Mouse (Mus musculus): ENCODE data around the gene 1110059E24Rik.
"Not testable (repeated sequence)": the region's sequence is repeated elsewhere in the genome, so short reads cannot be mapped to it uniquely, and the experiment has no call there.

Gene 1110059E24Rik

DNA sequence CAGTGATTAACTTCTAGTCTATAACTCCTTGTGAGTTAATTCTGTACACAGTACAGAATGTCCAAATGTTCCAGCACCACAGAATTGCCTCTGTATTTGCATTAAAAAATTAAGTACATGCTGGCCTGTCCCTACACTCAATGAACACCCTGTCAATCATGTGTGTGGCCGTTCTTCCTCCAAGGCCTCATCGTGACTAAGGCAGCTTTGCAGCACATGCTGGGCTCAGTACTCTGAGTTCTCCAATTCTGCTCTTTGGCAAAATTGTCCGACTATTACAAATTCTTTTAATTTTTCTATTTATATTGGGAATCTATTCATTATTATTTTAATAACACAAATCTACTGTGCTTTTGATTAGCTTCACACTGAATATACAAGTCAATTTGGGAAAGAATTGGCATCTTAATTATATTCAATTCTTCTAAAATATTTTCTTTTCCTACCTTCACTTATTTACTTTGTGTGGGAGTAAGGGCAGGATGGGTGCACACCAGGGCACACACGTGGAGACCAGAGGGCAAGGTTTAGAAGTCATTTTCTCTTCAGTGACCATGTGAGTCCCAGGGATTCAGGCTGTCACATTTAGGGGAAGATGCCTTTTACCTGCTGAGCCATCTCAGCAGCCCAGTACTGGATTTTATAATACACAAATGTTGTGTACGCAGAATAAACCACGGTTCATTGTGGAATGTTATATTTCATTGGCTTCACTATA, 26.3 kb downstream of the 1110059E24Rik start:
- no peak for DNase-seq (ENCODE audit: low spot score in 2 of 2)

DNA sequence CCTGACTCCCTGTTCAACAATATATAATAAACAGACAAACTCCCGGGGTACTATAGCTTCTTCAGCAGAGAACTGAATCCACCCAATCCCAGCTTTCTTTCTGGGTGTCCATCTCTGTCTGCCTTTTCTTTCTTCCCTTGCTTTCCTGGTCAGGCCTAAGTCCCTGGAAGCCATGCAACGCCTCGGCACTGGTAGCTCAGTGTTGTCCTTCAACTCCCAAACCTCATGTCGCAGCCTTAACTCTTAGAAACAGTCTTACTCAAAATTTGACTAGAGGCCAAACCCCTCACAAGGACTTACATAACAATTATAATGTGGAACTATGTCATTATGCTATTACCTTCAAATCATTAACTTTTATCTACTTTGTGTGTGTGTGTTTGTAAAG, 28.6 kb downstream of the 1110059E24Rik start:
- DNase-seq (ENCODE audit: low spot score in 2 of 2): no peak

DNA sequence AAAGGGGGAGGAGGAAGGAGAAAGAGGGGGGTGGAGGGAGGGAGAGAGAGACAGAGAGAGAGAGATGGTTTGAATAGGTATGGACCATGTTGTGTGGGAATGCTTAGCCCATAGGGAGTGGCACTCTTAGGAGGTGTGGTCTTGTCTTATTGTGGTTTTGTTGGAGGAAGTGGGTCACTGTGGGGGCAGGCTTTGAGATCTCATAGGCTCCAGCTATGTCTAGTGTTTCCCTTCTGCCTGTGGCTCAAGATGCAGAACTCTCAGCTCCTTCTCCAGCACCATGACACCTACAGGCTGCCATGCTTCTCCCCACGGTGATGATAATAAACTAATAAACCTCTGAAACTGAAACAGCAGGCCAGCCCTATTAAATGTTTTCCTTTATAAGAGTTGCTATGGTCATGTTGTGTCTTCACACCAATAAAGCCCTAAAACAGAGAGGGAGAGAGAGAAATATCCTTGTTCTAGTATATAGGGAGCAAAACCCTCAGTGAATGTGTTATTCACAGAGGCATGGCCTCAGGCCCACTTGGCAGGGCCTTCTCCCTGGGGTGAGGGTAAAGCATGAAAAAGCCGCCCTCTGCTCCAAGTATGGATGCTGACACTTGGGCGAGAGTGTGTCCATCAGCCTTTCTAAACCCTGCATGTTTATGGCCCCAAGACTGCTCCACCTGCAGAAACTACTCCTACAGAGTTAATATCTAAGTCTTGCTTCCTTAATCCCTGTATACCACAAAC, 29.2 kb downstream of the 1110059E24Rik start:
- no peak for DNase-seq (ENCODE audit: low spot score in 2 of 2)

DNA sequence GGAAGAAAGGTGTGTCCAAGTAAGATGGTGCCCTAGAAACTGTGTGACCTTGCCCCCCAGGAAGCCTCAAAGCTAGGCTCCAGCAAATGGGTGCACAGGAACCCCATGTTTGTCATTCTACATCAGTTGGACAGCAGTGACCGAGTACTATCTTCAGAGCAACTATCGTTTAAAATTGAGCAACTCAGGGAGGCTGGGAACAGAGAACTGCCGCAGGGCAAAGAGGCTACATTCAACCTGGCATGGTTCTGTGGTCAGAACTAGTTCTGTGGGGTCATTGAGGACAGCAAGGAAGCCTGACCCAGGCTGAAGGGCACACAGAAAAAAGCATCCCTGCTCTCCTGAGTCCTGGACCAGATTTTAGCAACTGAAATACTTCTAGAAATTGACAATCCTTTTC, 37.0 kb downstream of the 1110059E24Rik start:
- DNase-seq (ENCODE audit: low spot score in 2 of 2): no peak

- DNase-seq (ENCODE audit: low spot score in 2 of 2): no peak
Measured at GRCm38 (mm10) chr19:21611725-21612575, 40.8 kb downstream of the 1110059E24Rik start.

DNA sequence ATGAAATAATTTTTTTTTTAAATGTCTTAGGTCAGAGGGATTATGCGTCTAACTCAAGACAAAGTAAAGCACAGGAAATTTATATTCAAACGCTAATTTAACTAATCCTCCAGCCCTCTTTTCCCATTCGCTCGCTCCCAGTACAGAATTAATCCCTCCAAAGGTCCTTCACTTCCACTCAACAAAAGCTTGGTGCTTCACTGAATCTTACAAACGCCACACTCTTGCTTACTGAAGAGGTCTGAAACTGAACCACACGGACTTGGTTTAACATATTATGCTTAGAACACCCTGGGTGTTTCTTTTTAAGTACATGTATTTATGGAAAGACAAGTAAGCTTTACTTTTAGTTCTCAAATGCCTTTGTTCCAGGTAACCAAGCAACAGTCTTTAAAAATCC, 41.5 kb downstream of the 1110059E24Rik start:
- no peak for DNase-seq (ENCODE audit: low spot score in 2 of 2)

- DNase-seq (ENCODE audit: low spot score in 2 of 2): no peak
Measured at GRCm38 (mm10) chr19:21610240-21610639, 42.5 kb downstream of the 1110059E24Rik start.

DNA sequence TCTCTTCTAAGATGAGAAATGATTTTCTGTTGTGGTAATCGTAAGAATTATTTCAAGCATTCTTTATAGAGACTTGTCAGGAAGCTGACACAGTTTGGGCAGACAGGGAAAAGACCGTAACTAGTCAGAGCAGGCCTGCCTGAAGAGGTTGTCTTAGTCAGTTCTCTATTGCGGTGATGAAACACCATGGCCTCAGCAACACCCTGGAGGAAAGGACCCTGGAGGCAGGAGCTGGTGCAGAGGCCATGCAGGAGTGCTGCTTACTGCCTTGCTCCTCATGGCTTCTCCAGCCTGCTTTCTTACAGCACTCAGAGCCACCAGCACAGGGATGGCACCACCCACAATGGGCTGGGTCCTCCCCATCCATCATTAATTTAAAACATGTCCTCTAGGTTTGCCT, 47.5 kb downstream of the 1110059E24Rik start:
- DNase-seq (ENCODE audit: low spot score in 2 of 2): no peak

DNA sequence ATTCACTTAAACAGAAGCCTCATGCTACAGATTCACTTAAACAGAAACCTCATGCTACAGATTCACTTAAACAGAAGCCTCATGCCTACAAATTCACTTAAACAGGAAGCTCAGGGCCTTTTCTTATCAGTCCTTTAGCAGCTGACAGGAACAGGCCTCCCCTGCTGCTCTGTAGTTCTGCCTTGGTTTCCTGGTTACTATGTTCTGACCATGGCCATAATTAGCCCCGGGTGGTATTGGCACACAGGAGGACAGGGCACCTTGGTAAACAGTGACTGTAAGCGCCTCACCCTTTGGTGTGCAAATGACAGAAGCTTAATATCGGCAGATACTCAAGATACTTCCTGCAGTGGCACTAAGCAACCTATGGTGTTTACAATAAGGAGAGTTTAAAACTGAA, 48.9 kb downstream of the 1110059E24Rik start:
- no peak for DNase-seq (ENCODE audit: low spot score in 2 of 2)

- DNase-seq (ENCODE audit: low spot score in 2 of 2): no peak
Measured at GRCm38 (mm10) chr19:21601541-21602101, 51.2 kb downstream of the 1110059E24Rik start.

DNA sequence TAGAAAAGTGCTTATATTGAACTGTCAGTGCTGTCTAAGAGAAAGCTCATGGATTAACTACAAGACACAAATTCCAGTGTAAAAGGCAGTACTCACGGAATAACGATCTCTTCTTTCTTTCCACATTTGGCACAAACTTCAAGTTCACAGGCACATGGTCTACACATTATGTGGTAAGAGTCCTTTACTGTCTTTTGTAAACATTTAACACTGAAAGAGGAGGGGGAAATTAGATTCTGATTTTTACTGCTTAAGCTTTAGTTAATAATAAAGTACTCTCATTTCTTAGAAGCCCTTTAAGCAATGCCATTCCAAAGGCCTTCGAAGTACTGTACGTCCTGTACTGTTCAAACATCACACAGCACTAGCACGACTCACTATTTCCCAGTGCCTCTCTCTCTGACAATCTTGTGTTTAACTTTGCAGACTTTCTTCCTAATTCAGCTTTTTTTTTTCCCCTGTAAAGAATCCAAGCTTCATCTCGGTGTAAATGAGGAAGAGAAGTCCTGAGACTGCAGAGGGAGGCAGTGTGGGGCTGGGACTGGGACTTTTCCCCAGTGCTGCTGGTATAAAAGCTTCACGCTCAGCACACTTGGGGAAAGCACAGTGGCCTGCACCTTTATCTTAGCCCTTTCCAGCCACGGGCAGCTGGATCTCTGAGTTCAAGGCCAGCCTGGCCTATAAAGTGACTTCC, 54.0 kb downstream of the 1110059E24Rik start:
- no peak for DNase-seq (ENCODE audit: low spot score in 2 of 2)

GRCm38 (mm10) chr19:21594676-21595075, 58.1 kb downstream of the 1110059E24Rik start:
- no peak for DNase-seq (ENCODE audit: low spot score in 2 of 2)

DNA sequence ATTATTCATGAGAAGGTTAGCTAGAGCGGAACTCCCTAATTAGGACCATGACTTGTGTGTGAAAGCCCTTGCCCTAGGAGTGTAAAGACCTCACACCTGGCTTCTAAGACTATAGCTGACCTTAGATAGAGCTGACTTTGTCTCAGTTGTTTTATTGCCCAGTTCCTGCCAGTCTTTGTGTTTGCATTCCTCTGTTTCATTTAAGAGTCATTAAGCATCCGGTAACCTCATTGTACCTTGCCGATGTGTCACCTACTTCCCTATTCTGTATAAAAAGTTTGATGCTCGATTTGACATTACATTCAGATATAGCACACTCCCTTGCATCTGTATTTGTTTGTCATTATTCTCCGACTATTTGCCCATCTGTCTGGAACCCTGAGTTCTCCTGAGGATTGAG, 60.6 kb downstream of the 1110059E24Rik start:
- not testable (repeated sequence) for DNase-seq (ENCODE audit: low spot score in 2 of 2)

- no peak for DNase-seq (ENCODE audit: low spot score in 2 of 2)
Measured at GRCm38 (mm10) chr19:21589888-21590287, 62.9 kb downstream of the 1110059E24Rik start.

DNA sequence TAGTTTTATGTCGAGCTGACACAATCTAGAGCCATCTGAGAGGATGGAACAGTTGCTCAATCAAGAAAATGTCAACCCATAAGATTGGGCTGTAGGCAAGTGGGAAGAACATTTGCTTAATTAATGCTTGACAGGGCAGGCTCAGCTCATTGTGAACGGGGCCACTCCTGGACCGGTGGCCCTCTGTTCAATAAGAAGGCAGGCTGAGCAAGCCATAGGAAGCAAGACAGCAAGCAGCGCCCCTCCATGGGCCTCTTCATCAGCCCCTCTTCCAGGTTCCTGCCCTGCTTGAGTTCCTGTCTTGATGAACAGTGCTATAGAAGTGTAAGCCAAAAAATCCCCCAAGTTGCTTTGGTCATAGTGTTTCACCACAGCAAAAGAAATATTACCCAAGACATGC, 65.2 kb downstream of the 1110059E24Rik start:
- DNase-seq (ENCODE audit: low spot score in 2 of 2): no peak

DNA sequence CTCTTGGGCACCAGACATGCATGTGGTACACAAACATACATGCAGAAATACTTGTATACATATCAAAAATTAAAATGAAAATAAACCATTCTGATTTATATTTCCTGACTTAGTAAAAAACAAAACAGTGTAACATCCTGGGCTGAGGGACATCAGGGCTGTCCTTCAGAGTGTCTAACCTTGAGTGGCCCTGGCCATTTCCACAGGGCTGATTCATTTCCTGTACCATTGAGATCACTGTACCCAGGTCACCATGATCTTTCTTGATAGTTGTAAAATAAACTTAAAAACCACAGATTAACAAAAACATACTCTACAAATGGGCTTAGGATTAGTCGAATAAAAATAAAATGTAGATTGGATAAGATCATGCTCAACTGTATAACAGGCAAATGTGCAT, 66.2 kb downstream of the 1110059E24Rik start:
- no peak for DNase-seq (ENCODE audit: low spot score in 2 of 2)

- no peak for DNase-seq (ENCODE audit: low spot score in 2 of 2)
Measured at GRCm38 (mm10) chr19:21585868-21586267, 66.9 kb downstream of the 1110059E24Rik start.

DNA sequence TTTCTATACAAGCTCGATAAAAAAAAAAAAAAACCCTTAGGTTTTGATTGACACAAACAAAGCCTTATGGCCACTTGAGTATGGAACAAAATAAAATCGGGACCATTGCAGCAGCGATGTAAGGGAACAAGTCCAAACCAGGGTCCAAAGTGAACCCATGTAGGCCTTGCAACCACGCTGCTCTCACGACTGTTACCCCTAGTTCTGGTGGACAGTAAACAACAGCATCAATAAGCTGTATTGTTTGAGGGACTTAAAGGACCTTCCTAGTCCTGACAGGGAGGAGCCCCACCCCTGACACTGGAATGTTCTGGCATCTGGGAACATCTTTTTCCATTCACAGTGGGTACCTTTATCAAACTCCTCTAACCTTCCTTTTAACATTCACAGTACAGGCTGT, 68.8 kb downstream of the 1110059E24Rik start:
- no peak for DNase-seq (ENCODE audit: low spot score in 2 of 2)

GRCm38 (mm10) chr19:21583523-21583984, 69.2 kb downstream of the 1110059E24Rik start:
- no peak for DNase-seq (ENCODE audit: low spot score in 2 of 2)

- DNase-seq (ENCODE audit: low spot score in 2 of 2): no peak
Measured at GRCm38 (mm10) chr19:21581404-21581803, 71.4 kb downstream of the 1110059E24Rik start.

GRCm38 (mm10) chr19:21579896-21580295, 72.9 kb downstream of the 1110059E24Rik start:
- DNase-seq (ENCODE audit: low spot score in 2 of 2): no peak
